Mouse (Mus musculus): ENCODE measurements around the gene Iqcf3. TPM values are rescaled to one million over a fixed set of nuclear protein-coding genes. Genes with fewer than 3 reads are reported as not detected.

Gene Iqcf3
- total RNA-seq, 2 experiments from 2014 or later = not detected

DNA sequence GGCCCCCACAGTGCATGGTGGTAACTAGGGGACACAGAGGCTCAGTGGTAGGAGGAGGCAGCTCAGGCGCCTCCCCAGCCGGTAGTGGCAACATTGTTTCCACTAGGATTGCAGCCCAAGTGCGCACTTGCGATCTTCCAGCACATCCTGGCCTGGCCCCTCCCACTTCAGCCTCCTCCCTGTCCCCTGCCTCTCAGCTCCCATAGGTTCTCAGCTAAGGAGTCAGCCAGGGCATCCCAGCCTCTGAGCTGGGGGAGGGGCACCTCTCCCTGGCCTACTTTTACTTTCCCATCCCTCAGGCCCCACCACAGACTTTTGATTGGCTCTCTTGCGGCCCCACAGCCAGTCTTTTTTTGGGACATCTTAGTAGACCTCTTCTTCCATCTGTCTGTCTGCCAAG lies 89.5 kb downstream of the Iqcf3 start:
- peak; percentile 55 for DNase-seq

DNA sequence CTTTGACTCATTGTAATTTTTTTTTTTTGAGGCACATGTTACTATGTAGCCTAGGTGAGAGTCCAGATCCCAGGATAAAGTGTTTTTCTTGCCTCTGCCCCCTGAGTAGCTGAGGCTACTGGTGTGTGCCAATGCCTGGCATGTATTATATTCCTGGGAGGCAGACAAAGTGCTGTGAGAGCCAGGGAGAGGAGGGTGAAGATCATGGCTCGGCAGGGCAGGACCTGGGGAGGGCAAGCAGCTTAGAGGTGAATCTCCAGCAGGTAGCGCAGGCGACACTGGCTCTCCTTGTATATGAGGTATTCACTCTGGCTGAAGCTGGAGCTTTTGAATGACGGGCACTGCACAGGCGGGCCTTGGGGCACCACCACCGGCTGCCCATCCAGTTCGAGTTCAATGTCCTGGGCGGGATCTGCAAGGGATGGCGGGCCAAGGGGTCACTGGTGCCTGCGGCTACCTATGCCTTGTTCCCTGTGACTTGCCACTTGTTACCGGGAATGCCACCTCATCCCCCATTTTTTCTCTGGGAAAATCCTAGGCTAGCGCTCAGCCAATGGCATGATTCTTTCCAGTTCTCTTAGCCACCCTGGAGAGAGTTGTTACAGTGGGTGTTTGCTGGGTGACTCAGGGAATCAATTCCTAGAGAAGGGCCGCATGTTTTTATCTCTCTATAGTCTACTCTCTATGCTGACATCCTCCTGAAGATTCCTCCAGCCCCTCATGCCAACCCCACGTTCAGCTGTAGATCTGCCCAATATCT lies 90.3 kb downstream of the Iqcf3 start:
- peak; percentile 3 for DNase-seq

DNA sequence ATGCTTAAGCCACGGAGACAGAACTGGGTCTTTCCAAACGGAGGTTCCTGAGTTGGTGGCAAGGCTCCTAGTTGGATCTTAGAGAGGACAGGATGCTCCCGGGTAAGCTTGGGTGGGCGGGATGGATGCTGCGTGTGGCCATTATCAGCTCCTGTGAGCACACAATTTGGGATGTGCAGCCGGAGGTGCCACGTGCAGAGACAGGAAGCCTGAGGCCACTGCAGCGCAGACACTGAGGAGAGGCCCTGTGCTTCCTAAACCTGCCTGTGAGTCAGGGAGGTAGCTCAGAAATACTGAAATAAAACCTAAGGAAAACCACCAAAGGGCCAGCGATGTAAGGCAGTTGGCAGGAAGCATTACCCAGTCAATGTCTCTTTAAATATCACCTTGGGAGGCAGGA lies 91.7 kb downstream of the Iqcf3 start:
- no peak for DNase-seq

DNA sequence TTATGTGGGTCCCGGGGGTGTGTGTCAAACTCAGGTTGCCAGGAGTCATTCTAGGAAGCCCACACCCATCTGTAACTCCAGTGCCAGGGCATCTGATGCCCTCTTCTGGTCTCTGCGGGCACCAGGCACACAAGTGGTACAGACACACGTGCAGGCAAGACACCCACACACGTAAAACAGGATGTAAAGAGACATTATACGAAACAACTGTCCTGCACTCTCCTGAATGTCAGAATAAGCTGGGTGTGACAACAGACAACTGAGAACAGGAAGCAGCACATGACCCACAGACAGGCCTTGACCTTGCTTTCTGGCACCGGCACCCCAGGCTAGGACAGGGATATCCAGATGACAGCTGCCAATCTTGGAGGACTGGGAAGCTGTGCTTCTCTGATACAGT lies 92.1 kb downstream of the Iqcf3 start:
- no peak for DNase-seq

DNA sequence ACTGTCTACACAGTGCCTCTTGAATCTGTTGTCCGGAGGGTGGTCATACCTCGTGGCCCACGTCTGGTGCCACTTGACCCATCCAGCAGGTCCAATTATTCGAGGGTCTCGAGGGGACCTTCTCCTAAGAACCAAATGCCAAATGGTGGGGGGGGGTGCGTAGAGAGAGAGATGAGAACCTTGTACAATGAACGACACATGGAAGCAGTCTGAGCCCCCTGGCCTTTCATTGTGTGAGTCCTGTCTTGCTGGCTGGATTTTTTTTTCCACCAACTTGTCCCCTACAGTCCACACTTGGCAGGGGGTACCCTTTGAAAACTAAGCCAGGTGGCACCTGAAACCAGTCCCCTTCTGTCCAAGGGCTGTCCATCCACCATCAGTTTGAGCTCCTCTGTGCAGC lies 93.7 kb downstream of the Iqcf3 start:
- no peak for DNase-seq

DNA sequence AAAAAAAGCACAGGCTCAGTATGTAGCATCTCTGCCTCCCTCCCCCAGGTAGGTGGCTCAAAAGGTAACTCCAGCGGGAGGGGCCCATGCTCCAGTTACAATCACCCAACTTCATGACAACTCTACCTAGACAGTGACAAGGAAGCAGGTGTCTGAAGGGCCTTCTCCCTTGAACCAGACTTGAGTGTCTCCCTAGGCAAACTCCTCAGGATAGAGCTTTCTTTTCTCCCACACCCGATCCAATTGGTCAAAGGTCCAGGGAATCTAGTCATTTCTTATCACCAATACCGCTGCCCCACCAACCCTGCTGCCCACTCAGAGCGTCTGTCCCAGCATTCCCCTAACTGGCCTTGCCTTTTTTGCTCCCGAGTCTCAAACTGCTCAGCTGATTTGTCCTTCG lies 94.7 kb downstream of the Iqcf3 start:
- no peak for DNase-seq

DNA sequence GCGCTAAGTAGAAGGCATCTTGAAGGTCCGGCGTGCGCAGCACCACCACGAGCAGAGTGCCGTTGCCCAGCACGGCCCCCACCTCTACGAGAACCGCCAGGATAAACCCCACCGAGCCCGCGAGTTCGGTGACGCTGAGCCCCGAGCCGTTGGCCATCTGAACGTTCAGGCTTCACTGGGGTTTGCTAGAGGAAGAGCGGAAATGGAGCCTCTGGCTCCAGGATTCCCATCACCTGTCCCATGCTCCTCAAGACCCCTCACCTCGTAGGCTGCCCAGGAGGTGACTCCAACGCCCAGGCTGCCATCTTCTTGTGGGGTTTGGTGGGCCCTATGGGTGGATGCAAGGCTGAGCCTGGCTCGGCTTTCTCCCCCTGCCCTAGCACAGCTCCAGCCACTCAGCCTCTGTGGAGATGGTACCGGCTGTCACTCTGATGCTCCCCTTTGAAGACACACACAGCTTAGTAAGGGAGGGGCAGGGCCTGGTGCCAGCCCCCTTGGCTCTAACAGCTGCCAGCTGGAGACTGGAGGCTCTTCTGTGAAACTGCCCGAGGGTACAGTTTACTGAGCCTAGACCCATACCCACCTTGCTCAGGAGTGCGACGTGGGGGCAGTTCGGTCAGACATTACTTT lies 95.7 kb downstream of the Iqcf3 start, which contains the start of gene Gpr62:
Gene Gpr62, minus strand, starts transcription at position 368 of the 630 bp plus-strand sequence.
- DNase-seq = peak; percentile 72

DNA sequence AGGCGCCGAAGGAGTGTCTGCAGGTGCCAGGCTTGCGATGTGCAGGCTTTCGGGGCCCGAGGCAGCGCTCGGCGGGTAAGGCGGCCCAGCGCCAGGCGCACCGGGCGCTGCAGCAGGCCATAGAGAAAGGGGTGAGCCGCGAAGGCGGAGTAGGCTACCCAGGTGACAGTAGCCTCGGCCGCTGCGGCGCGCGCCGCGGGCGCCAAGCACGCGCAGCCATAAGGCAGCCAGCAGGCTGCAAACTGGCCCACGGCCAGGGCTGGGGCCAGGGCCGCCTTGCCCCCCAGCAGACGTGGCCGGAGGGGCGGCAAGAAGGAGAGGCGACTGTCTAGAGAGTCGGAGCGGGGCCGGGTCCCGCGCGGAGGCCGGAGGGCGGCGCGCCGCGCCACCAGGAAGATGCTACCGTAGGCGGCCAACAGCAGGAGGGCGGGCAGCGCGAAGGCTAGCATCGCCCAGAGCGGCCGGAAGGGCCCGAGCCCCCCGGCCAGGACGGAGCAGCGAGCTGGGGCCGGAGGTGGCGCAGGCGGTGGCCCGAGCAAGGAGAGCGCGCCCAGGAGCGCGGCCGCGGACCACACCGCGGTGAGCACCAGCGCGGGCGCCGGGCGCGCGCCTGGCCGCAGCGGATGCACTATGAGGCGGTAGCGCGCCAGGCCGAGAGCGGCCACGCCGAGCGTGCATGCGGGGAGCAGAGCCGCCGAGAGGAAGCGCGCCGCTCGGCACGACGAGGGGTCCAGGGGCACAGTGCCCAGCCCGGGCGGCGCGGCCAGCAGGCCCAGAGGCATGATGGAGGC lies 96.5 kb downstream of the Iqcf3 start:
- DNase-seq = peak; percentile 75

DNA sequence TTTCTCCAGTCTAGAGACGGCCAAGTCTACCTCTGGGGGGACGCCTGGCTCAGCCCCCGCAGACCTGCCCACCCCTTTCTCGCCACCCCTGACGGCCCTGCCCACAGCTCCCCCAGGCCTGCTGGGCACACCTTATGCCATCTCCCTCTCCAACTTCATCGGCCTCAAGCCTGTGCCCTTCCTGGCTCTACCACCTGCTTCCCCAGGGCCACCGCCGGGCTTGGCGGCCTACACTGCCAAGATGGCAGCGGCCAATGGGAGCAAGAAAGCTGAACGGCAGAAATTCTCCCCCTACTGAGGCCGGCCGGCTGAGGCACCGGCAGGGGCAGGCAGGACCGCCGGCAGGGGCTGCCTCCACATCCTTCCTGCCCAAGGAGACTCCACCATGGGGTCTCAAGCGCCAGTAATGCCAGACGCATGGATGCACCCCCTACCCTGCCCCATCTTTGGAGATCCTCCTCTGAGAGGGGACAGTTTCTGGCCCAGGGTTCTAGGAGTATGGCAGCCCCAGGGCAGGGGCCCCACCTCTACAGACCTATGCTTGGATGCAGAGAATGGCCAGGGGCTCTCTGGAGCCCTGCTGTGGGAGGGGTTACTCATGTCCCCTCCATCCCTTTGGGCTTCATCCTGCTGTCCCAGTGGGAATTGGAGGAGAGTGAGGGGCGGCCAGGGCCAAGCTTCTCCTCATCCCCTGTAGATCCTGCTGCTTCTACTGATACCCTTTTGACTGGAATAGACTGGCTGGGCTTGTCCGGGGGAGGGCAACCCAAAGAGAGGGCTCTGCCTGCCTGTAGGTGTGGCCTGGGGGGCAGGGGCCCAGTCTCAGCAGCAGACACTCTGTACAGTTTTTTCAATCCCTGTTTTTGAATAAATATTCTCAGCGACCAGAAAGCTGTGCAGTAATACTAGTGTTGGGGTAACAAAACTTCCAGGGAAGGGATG lies 98.0 kb downstream of the Iqcf3 start:
- no peak for DNase-seq

DNA sequence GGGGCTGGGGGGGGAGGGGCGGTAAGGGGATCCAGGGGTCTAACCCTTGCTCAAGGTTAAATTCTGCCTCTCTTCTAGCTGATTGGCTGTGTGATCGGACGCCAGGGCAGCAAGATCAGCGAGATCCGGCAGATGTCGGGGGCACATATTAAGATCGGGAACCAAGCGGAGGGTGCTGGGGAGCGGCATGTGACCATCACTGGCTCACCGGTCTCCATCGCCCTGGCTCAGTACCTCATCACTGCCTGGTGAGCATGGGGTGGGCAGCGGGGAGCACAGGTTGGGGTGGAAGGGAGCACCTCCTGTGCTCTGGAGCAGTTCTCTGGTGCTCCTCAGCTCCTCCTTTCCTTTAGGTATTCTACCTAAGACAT lies 99.0 kb downstream of the Iqcf3 start:
- DNase-seq = no peak

DNA sequence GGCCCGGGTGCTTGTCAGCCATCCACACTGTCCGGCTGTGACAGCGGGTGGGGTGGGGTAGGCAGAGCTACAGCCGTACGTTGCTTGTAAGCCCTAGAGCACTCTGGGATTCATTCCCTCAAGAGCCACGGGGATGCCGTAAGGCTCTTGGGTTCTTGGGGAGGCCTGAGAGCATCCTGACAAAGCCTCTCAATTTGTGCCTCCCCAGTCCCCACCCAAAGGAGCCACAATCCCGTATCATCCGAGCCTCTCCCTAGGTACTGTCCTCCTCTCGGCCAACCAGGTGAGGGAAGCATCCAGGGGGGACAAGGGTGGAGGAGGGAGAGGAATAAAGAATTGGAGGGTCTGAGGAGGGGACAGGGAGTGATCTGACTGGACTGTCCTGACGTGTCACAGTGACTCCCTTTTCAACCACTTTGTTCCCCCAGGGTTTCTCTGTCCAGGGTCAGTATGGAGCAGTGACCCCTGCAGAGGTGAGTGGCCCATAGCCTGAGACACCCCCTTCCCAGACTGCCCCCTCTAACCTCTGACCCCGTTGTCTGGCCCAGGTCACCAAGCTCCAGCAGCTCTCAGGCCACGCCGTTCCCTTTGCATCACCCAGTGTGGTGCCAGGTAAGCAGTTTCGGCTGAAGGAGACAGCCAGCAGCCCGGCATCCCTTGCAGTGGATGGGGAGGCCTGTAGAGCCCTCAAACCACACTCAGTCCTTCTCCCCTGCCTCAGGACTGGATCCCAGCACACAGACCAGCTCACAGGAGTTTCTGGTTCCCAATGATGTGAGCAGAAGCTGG lies 99.6 kb downstream of the Iqcf3 start:
- DNase-seq = no peak

DNA sequence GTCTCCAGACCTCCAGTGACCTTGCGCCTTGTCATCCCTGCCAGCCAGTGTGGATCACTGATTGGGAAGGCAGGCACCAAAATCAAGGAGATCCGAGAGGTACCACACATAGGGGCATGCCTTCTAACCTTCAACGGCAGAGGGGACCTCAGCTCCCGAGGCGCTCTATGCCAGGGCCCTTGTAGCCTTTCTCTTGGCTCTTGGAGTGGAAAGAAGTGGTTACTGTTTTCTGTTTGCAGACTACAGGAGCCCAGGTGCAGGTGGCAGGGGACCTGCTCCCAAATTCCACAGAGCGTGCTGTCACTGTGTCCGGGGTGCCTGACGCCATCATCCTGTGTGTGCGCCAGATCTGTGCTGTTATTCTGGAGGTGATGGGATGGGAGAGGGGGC lies 100.4 kb downstream of the Iqcf3 start:
- DNase-seq = no peak

DNA sequence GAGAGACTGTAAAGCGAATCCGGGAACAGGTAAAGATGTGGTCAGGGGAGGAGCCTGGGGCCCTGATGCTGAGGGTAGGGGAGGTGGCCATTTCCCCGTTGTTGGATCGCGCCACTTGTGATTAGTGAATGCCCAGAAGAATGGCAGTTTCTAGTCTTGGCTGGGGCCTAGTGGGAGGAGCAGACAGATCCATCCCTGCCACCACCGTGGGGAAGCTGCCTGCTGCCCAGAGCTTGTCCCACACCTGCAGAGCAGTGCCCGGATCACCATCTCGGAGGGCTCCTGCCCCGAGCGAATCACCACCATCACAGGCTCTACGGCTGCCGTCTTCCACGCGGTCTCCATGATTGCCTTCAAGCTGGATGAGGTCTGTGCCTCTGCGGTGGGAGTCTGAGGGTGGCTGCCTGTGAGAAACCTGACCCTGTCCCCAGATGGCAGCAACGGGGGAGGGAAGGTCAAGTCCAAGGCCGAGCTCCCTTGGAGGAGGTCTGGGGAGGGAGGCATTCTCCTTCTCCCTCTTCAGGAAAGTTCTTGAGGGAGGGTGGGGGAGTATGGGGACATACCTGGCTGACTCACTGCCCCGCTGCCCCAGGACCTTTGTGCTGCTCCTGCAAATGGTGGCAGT lies 100.9 kb downstream of the Iqcf3 start:
- no peak for DNase-seq

DNA sequence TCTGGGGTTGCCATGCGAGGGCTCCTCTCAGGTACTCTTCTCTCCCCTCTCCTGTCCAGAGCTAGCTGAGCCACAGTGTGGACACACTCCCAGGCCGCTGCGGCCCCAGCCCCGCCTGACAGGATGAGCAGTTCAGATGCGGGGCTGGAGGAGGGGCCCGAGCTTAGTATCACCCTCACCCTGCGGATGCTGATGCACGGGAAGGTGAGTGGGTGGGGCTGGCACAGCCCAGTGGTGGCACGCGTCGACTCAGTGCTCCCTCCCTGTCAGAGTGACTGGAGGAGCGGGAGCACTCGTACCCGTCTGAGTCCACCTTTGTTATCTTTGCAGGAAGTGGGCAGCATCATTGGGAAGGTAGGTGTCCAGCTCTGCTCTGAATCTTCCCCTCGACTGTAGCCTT lies 101.5 kb downstream of the Iqcf3 start:
- DNase-seq = no peak

DNA sequence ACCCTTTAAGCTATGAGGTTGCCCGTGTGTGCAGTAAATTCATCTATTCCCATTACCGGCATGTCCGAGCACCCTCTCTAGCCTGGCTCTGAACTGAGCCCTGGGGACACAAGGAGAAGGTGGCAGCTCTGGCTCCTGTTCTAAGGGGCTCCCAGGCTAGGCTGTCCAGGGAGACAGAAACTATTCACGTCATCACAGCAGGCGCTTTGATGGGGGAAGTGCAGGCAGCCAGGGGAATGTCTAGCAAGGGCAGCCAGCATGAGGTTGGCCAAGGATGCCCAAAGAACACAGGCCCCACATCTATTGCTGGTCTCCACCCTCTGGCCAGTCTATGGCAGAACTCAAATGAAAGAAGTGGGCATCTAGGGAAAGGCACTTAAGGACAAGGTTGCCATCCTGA lies 103.5 kb downstream of the Iqcf3 start:
- no peak for DNase-seq

DNA sequence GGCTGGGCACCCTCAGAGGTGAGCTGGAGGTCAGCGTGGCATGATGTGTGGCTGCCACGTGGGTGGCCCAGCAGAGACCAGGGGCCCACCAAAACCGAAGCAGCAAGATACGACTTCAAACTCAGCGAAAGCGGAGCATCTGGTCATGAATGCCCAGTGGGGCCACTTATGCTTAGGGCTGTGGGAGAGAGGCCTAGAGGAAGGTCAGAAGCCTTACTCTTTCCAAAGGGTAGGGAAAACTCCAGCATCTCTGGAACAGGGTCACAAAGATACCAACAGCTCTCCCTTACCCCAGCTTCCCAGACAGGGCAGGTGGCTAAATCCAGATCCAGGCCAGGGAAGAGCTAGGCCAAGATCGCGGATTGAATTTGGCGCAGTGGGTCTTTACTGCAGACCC lies 104.3 kb downstream of the Iqcf3 start:
- no peak for DNase-seq

DNA sequence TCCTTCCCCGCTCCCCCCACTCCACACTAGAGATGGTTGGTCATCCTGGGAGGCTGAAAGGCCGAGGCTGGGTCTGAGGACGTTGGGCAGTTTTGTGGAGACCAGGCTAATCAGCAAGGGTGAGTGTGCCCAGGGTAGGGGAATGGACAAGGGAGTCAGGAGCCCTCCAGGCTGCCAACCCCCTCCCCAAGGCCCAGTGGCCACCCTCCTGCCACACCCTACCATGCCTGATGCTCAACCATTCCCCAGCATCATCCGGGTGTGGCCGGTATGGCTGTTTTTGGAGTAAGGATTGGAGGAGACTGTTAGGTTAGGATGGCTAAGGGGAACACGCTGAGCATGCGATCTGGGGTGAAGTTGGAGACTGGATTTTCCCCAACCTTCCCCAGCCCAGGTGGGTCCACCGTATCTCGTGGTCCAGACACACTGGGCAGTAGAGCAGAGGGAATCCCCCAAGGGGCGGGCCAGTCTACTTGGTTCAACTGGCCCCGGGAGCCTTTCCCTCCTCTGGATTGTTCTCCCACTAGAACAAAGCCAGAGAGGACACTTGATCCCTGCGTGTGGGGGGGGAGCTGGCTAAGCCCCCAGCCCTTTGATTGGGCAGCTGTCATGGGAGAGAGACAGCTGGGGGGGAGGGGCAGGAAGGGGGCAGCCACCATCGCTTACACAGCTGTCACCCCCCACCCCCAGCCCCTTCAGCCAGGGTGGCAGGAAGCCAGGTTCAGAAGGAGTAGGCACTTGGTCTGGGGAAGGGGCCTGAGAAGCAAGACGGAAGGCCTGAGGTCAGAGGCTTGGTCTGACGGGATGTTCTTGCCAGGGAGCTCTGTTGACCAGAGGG lies 104.9 kb downstream of the Iqcf3 start:
- DNase-seq = peak; percentile 52

DNA sequence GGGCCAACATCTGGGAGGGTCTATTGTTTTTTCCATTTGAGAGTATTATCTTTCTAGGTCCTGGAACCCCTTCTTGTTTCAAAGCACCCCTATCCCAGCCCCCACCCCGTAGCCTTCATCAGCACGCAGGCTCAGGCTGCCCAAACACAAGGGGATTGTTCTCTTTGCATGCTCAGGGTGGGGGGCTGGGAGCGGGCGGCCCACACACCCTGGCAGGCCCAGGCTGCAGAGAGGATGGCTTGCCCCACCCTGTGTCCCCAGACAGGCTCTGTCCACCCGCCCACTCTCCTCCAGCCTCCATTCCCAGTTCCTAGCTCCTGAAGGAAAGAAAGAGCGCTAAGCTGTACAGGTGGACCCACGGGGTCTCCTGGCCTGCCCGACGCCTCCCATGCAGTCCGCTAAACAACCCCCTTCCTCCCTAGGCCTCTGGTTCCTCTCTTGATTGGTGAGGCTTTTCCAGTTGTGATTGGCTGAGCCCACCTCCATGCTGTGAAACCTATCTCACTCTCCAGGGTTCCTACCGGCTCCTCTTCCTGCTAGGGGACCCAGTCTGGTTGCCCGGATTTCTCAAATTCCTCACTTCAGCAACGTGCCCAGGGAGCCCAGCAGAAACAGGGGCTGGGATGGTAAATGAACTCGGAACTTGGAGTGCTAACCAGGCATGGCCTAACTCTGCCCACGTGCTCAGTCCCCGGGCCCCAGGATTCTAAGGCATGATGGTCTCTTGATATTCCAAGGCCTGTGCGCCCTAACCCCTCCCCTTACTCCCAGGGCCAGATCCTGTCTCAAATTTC lies 106.3 kb downstream of the Iqcf3 start:
- DNase-seq = no peak
